Mouse (Mus musculus): ENCODE data around the gene Pxmp4.

Pxmp4 gene

GRCm38 (mm10) chr2:154572996-154573395 is 30.5 kb downstream of the Pxmp4 start:
- in situ Hi-C loops (cut with MboI, MseI) = no loop called here

GRCm38 (mm10) chr2:154571976-154572375 is 31.5 kb downstream of the Pxmp4 start:
- in situ Hi-C loops (cut with MboI, MseI) = no loop called here

GRCm38 (mm10) chr2:154571266-154571665 is 32.2 kb downstream of the Pxmp4 start:
- in situ Hi-C loops (cut with MboI, MseI) = no loop called here

GRCm38 (mm10) chr2:154570666-154571065 is 32.8 kb downstream of the Pxmp4 start:
- in situ Hi-C loops (cut with MboI, MseI) = no loop called here

GRCm38 (mm10) chr2:154569836-154570286 is 33.6 kb downstream of the Pxmp4 start, which contains the start of gene E2f1:
Gene E2f1, minus strand, starts transcription at chr2:154569892.
- in situ Hi-C loops (cut with MboI, MseI) = no loop called here

- in situ Hi-C loops (cut with MboI, MseI) = no loop called here
Measured at GRCm38 (mm10) chr2:154569071-154569748, 34.3 kb downstream of the Pxmp4 start.

- in situ Hi-C loops (cut with MboI, MseI) = no loop called here
Measured at GRCm38 (mm10) chr2:154568329-154569070, 35.0 kb downstream of the Pxmp4 start.

GRCm38 (mm10) chr2:154567766-154568165 is 35.7 kb downstream of the Pxmp4 start:
- in situ Hi-C loops (cut with MboI, MseI) = no loop called here

- in situ Hi-C loops (cut with MboI, MseI) = no loop called here
Measured at GRCm38 (mm10) chr2:154566641-154567040, 36.9 kb downstream of the Pxmp4 start.

- in situ Hi-C loops (cut with MboI, MseI) = no loop called here
Measured at GRCm38 (mm10) chr2:154565562-154565961, 37.9 kb downstream of the Pxmp4 start.

GRCm38 (mm10) chr2:154563612-154564170 is 39.8 kb downstream of the Pxmp4 start:
- in situ Hi-C loops (cut with MboI, MseI) = no loop called here

- in situ Hi-C loops (cut with MboI, MseI) = no loop called here
Measured at GRCm38 (mm10) chr2:154558264-154559039, 45.1 kb downstream of the Pxmp4 start, which contains the start of gene Necab3. Gene Necab3, minus strand, starts transcription at chr2:154558890.

- in situ Hi-C loops (cut with MboI, MseI) = no loop called here
Measured at GRCm38 (mm10) chr2:154557184-154557832, 46.2 kb downstream of the Pxmp4 start.

- in situ Hi-C loops (cut with MboI, MseI) = no loop called here
Measured at GRCm38 (mm10) chr2:154555235-154555634, 48.3 kb downstream of the Pxmp4 start.

GRCm38 (mm10) chr2:154552424-154552907 is 51.0 kb downstream of the Pxmp4 start:
- in situ Hi-C loops (cut with MboI, MseI) = no loop called here

- in situ Hi-C loops (cut with MboI, MseI) = no loop called here
Measured at GRCm38 (mm10) chr2:154551927-154552326, 51.6 kb downstream of the Pxmp4 start.

GRCm38 (mm10) chr2:154551476-154551875 is 52.0 kb downstream of the Pxmp4 start, which contains the start of gene Actl10:
Gene Actl10, plus strand, starts transcription at chr2:154551776.
- in situ Hi-C loops (cut with MboI, MseI) = no loop called here

- in situ Hi-C loops (cut with MboI, MseI) = no loop called here
Measured at GRCm38 (mm10) chr2:154550937-154551336, 52.6 kb downstream of the Pxmp4 start.

GRCm38 (mm10) chr2:154549886-154550189 is 53.7 kb downstream of the Pxmp4 start:
- in situ Hi-C loops (cut with MboI, MseI) = loop anchor here (5.0 kb wide), 1 partner anchor 138 kb away; no protein-coding TSS in a partner anchor

GRCm38 (mm10) chr2:154549127-154549885 is 54.2 kb downstream of the Pxmp4 start:
- in situ Hi-C loops (cut with MboI, MseI) = loop anchor here (5.0 kb wide), 1 partner anchor 137 kb away; no protein-coding TSS in a partner anchor

Measured in regulatory T cell (primary cell).